15 mouse cellular contexts compared by ENCODE assay signal in the genomic region with DNA sequence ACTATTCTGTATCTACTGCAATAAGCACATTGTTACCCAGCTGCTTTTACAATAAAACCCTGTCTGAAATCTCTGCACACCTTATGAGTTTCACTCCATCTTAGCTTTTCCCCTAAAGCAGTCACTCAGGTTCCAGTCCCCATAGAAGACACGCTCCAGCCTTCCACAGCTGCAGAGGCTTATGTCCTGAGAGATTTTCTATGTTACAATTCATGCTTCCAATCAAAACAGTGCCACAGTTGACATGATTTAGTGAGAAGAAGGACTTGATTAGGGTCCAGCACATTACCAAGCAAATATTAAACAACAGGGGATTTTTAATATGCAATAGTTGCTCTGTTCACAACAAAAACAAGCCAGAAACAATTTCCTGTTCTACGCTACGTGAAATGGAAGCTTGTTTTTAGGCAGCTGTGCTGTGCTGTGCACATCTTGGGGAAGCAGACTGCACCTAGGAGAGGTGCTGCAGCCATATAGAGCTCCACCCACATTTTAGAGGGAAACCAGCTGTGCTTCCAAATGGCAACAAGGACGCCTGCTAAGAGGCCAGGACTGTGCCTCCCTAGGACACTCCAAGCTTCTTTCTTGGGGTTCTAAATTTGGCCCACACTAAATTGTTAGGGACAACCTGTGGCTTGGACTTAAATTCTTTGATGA.
DNase-seq lines count a peak whose midpoint lies in the region; ATAC-seq lines count a peak whose summit lies in the region.
"Had no signal": no experiment of that assay in that cellular context is flagged by ENCODE, and none has a peak within 500 bp of the region (broad histone marks: within the 10 kb centered on the region; RNA-seq: fewer than 3 reads in every experiment).

No protein-coding gene starts in this region.

- no peak overlapping the region for H3K4me3 ChIP-seq in heart, embryonic 12.5 days
- H3K4me3 ChIP-seq in stomach, embryonic 14.5 days (ENCODE audit: low read depth, low read length), result no peak overlapping the region
- H3K4me3 ChIP-seq: forebrain, embryonic 13.5 days; midbrain, embryonic 10.5 days had no signal

- no peak overlapping the region for H3K27ac ChIP-seq in heart, embryonic 12.5 days (ENCODE audit: poor library complexity, severe bottlenecking)
- H3K27ac ChIP-seq in stomach, embryonic 14.5 days (ENCODE audit: low read length), result peak overlapping the region; percentile 67; the same call in 1 of the 2 replicates
- H3K27ac ChIP-seq: forebrain, embryonic 13.5 days; midbrain, embryonic 10.5 days had no signal

- no peak overlapping the region for H3K9ac ChIP-seq in heart, embryonic 12.5 days
- no peak overlapping the region for H3K9ac ChIP-seq in stomach, embryonic 14.5 days (replicated peaks; ENCODE audit: low read depth, low read length)
- H3K9ac ChIP-seq: forebrain, embryonic 13.5 days had no signal

- H3K4me2 ChIP-seq in heart, embryonic 12.5 days, result no peak overlapping the region
- no peak overlapping the region for H3K4me2 ChIP-seq in stomach, embryonic 14.5 days (replicated peaks; ENCODE audit: low read depth, low read length)
- H3K4me2 ChIP-seq: forebrain, embryonic 13.5 days; liver, embryonic 11.5 days had no signal

- ATAC-seq in heart, embryonic 12.5 days (ENCODE audit: insufficient number of reproducible peaks, low FRiP score), result no peak
- no peak for ATAC-seq in stomach, embryonic 14.5 days (ENCODE audit: insufficient number of reproducible peaks, insufficient read depth, low FRiP score, low read depth)
- no peak for ATAC-seq in megakaryocyte-erythroid progenitor cell, adult 5-6 weeks (replicated peaks; ENCODE audit: low FRiP score, low TSS enrichment, poor library complexity, severe bottlenecking)
- ATAC-seq: forebrain, embryonic 13.5 days; hindbrain, embryonic 16.5 days had no signal

- no peaks in the 10 kb centered on the region for H3K27me3 ChIP-seq in heart, embryonic 12.5 days (replicated peaks)
- no peaks in the 10 kb centered on the region for H3K27me3 ChIP-seq in stomach, embryonic 14.5 days (ENCODE audit: control insufficient read depth, insufficient read depth, low read length)
- H3K27me3 ChIP-seq: forebrain, embryonic 13.5 days had no signal

- H3K4me1 ChIP-seq in heart, embryonic 12.5 days (replicated peaks), result peaks cover 25% of the 10 kb centered on the region
- H3K4me1 ChIP-seq in stomach, embryonic 14.5 days (ENCODE audit: control insufficient read depth, insufficient read depth, low read length), result peaks cover 7% of the 10 kb centered on the region; the same call in 1 of the 2 replicates
- H3K4me1 ChIP-seq: forebrain, embryonic 13.5 days had no signal

- peak; percentile 24 for DNase-seq in heart, adult 8-10 months (ENCODE audit: low spot score)
- DNase-seq in kidney, postnatal 14 days, result peak; percentile 26
- DNase-seq in kidney, postnatal 4 days, result no peak
- DNase-seq in forelimb bud, embryonic 11.5 days (ENCODE audit: low read depth, low spot score), result peak; percentile 67
- no peak for DNase-seq in MN1 (ENCODE audit: low spot score)
- DNase-seq: cerebellum, adult 11-12 months; cerebellum, postnatal 36 days; layer of hippocampus, postnatal 36 days had no signal

- no peaks in the 10 kb centered on the region for H3K9me3 ChIP-seq in heart, embryonic 12.5 days (replicated peaks)
- no peaks in the 10 kb centered on the region for H3K9me3 ChIP-seq in stomach, embryonic 14.5 days (ENCODE audit: control insufficient read depth, low read depth, low read length)
- H3K9me3 ChIP-seq: forebrain, embryonic 13.5 days; midbrain, embryonic 10.5 days had no signal

- no peaks in the 10 kb centered on the region for H3K36me3 ChIP-seq in heart, embryonic 12.5 days
- no peaks in the 10 kb centered on the region for H3K36me3 ChIP-seq in stomach, embryonic 14.5 days (ENCODE audit: control insufficient read depth, insufficient read depth, low read length)
- H3K36me3 ChIP-seq: midbrain, embryonic 10.5 days had no signal

- 74% methylated on average over 4 of the region's 4 CpGs for WGBS in heart, embryonic 12.5 days
- 43% methylated on average over 4 of the region's 4 CpGs for WGBS in stomach, embryonic 14.5 days

Comparison
In these comparisons a context has a peak if more than half of its experiments do, and no peak if none do; other contexts are left out.
1. DNase-seq: peak in heart, adult 8-10 months (single experiment), kidney, postnatal 14 days (single experiment) and forelimb bud, embryonic 11.5 days (single experiment); none in kidney, postnatal 4 days (0 of 2) and MN1 (single experiment).